Mouse (Mus musculus) kidney, adult 8-10 months (tissue): ENCODE results near the gene Hoxd1.

Experiments
- DNase-seq, 2 experiments: peaks; one replicate each; pipeline ENCODE4 v3.0.0; 2022

Hoxd1 gene

GRCm38 (mm10) chr2:74749337-74750121 is 13.3 kb upstream of the Hoxd1 start:
- DNase-seq = peak; percentile 38 to 41

DNA sequence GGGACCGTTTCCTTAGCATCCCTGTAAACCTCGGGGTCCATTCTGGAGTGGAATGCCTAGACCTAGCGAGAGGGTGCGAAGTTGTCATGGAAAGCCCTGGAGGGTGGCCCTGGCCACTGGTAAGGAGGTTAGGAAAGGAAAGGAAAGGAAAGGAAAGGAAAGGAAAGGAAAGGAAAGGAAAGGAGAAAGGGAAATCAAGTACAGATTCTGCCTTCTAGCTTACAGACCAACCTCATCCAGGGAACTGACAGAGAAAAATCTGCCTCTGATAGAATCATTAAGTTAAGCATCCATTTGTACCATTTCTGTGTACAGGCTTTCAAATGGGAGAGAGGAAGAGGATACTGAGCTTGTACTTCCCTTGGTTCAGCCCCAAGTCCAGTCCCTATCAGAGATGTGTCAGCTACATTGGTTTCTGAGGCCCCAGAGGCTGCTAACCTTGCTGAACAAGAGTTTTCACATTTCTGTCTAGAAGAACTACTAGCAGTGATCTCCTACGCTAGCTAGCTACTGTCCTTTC is 12.0 kb upstream of the Hoxd1 start:
- DNase-seq = no peak

DNA sequence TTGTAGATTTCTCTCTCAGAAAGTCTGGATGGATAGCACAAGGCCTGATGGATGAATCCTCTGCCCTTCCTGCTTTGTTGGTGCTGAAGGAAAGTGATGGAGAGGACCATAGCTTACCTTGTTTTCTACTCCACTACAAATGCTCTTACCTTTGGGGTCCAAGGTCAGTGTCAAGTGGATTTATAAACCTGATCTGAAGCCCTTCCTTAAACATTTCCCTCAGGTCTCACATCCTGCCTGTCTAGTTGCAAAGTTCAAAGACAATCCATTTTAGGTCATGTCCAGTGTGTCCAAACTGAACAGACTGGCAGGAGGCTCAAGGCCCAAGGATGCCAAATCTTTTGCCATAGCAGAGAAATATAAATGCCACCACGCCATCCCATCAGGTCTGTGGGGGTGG is 10.9 kb upstream of the Hoxd1 start:
- DNase-seq = no peak

- no peak for DNase-seq
These were observed 10.2 kb upstream of the Hoxd1 start for GRCm38 (mm10) chr2:74752431-74753174.

DNA sequence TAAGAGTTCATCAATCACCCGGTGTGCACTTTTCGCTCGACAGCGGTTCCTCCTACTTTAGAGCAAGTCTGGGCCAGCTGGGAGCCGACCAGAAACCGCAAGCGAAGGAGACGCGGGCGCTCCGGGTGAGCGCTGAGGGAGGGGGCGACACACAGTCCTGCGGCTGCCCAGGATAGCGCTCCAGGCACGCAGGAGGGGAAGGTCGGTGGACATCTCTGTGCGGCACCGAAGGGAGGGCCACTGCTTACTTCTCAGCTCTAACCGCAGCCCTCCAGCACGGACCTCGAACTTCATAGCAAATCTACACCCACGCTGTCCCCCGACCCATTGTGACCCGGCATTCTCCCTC is 9.6 kb upstream of the Hoxd1 start:
- no peak for DNase-seq

- no peak for DNase-seq
These were observed 9.1 kb upstream of the Hoxd1 start for GRCm38 (mm10) chr2:74753711-74754110.

GRCm38 (mm10) chr2:74760146-74760545 is 2.6 kb upstream of the Hoxd1 start:
- no peak for DNase-seq

DNA sequence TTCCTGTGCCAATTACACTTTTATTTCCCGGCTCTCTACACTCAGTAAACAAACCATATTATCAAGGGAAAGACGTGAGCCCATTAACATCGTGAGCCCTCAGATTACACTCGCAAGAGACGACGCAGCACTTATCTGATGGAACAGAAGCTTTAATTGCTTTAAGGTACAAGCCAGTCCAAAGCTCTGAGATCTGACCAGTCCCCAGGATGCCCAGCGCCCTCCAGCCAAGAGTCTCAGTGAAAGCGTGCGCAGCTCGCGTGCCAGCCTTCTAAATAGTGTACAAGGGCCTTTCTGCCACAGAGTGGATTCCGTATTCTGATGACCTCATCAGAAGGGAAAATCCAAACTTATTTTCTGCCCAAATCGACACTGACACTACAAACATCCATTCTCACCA is 839 bp upstream of the Hoxd1 start:
- DNase-seq = no peak

- DNase-seq = no peak
These were observed 510 bp downstream of the Hoxd1 start for GRCm38 (mm10) chr2:74763245-74763735.

DNA sequence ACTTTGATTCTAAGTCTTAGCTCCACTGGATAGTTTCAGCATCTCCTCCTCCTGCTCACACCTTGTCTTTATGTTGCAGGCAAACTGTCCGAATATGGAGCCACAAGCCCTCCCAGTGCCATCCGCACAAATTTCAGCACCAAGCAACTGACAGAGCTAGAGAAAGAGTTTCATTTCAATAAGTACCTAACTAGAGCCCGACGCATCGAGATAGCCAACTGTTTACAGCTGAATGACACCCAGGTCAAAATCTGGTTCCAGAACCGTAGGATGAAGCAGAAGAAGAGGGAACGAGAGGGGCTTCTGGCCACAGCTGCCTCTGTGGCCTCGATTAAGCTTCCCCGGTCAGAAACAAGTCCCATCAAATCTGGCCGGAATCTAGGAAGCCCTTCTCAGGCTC is 1.2 kb downstream of the Hoxd1 start:
- no peak for DNase-seq

- no peak for DNase-seq
These were observed 11.6 kb downstream of the Hoxd1 start for GRCm38 (mm10) chr2:74774359-74774758.

DNA sequence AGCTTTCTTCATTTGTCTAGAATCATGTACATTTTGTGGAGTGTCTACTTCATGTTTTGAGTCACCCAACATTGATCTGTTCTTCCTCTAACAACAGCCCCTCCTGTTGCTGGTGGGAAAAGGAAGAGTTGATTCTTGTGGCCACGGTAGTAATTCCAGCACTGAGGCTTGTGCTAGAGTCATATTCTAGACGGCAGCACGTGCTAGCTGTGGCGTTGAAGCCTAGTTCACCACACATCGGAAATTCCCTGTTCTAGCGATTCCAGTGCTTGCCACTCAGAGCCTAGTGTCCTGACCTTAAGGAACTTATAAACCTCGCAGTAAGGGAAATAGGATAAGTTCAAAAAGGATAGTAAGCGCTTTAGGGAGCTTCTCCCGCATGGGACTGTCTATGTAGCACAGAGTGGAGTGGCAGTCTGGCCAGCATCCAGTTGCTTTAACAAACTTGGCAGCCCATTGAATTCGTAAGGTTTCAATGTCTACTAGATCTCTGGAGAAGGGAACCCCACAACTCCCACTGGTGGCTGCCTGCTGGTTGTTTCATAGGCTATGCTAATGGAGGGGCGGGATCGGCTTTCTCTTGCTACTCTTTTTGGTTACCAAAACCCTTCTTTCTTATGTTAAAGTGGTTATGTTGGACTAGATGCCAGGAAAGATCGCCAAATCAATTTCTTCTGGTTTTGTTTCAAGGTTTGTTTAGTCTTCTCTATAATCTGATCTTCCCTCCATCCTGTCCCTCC is 14.9 kb downstream of the Hoxd1 start:
- DNase-seq = no peak

DNA sequence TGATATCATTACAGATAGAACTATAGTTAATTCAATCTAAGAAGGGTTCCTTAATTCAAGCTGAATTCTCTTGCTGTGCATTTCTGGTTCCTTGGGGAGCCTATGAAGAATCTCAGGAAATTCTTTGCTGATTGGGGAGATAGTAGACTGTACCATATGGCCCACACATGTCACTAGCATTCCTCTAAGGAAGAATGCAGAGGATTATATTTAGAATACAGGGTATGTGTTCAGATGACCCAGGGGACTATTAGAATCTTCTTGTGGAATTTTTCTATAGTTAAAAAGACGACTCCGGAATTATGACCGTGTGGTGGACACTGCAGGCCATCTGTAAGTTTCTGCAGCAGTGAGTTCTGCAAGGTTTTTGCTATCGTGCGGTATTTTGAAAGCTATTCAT is 18.6 kb downstream of the Hoxd1 start:
- no peak for DNase-seq

DNA sequence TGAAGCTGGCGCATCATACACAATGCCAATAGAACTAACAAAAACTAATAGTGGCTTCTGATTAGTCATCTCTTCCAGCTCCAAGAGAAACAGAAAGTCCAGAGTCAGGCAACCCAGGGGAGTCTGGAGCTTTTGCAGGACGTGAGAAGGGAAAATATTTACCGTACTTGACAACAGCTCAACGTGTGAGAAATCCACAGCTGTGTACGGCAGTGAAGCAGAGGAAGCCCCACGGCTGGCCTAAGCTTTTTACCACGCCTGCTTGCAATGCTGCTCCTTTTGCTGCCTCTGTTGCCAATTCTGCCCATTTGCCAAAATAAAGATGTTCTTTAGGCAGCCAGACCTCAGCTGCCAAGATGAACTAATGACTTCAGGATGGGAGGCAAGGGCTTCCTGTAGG is 32.8 kb downstream of the Hoxd1 start:
- no peak for DNase-seq

GRCm38 (mm10) chr2:74808431-74808830 is 45.7 kb downstream of the Hoxd1 start:
- no peak for DNase-seq
